Mouse (Mus musculus) heart, embryonic 11.5 days (tissue): ENCODE results near the gene Ptchd4. TPM values are rescaled to one million over a fixed set of nuclear protein-coding genes. Genes with fewer than 3 reads are reported as not detected.

Experiments used
- ATAC-seq: fragments of 200-750 bp; cut with Nextera tagmentation; replicated peaks from 2 replicates; pipeline ENCODE4 v1.8.0; 2017; ENCODE audit warnings: moderate library complexity; ENCODE audit not compliant: insufficient number of reproducible peaks, low FRiP score, low TSS enrichment
- H3K27ac ChIP-seq: fragments of 300-500 bp; sonication (generic); 2 replicates; pipeline ENCODE4 v1.5.1; 2014; ENCODE audit warnings: mild to moderate bottlenecking, low read depth, low read length
- H3K27me3 ChIP-seq: fragments of 300-500 bp; sonication (generic); 2 replicates; pipeline ENCODE4 v1.6.1; 2014; ENCODE audit warnings: mild to moderate bottlenecking, low read length, mixed read lengths; ENCODE audit not compliant: control insufficient read depth, insufficient read depth
- H3K36me3 ChIP-seq: fragments of 300-500 bp; sonication (generic); 2 replicates; pipeline ENCODE4 v1.6.1; 2014; ENCODE audit warnings: mild to moderate bottlenecking, low read length, moderate library complexity, mixed read lengths; ENCODE audit not compliant: control insufficient read depth, insufficient read depth
- H3K4me1 ChIP-seq: fragments of 300-500 bp; sonication (generic); 2 replicates; pipeline ENCODE4 v1.6.1; 2014; ENCODE audit warnings: low read length; ENCODE audit not compliant: control insufficient read depth, insufficient read depth
- H3K4me2 ChIP-seq: fragments of 300-500 bp; sonication (generic); 2 replicates; pipeline ENCODE4 v1.6.1; 2014; ENCODE audit warnings: mild to moderate bottlenecking, moderate library complexity
- H3K4me3 ChIP-seq: fragments of 300-500 bp; sonication (generic); 2 replicates; pipeline ENCODE4 v1.5.1; 2014; ENCODE audit warnings: low read depth, low read length
- H3K9ac ChIP-seq: fragments of 300-500 bp; sonication (generic); 2 replicates; pipeline ENCODE4 v1.6.1; 2014; ENCODE audit warnings: mild to moderate bottlenecking, low read depth, low read length, moderate library complexity
- H3K9me3 ChIP-seq: fragments of 300-500 bp; sonication (generic); replicated peaks from 2 replicates; pipeline ENCODE4 v1.6.1; 2016; ENCODE audit warnings: low read length; ENCODE audit not compliant: control insufficient read depth
- WGBS: fragments of 180-500 bp; shearing (Covaris S2); extraction: QIAGEN DNeasy Blood & Tissue Kit; methylation state at CpG from one replicate; pipeline ENCODE4 v1.1.7; 2014; ENCODE audit not compliant: insufficient replicate concordance; 5-methylcytosine and 5-hydroxymethylcytosine counted together
- polyA plus RNA-seq: library from polyadenylated mRNA; unstranded; fragments of >200 nt; fragmentation: Nextera tagmentation; extraction: Ambion mirVana; gene quantifications from 2 replicates; pipeline ENCODE4 v1.2.1, GENCODE M21; 2014

Ptchd4 gene
- polyA plus RNA-seq, 1 experiment from 2014 or later = 0.13 TPM

GRCm38 (mm10) chr17:42303062-42303577, 12.6 kb upstream of the Ptchd4 start:
- Histone ChIP-seq H3K27ac (no peak overlapping the region), H3K27me3 (no peaks in the 10 kb centered on the region), H3K9me3 (no peaks in the 10 kb centered on the region), H3K4me2 (no peak overlapping the region), H3K4me3 (no peak overlapping the region), H3K4me1 (no peaks in the 10 kb centered on the region), H3K9ac (no peak overlapping the region), H3K36me3 (no peaks in the 10 kb centered on the region)
- 58% methylated on average over 4 of the region's 4 CpGs for WGBS
- no peak for ATAC-seq

GRCm38 (mm10) chr17:42304262-42304661, 11.5 kb upstream of the Ptchd4 start:
- H3K27me3 ChIP-seq = no peaks in the 10 kb centered on the region

GRCm38 (mm10) chr17:42307001-42307400, 8.7 kb upstream of the Ptchd4 start:
- 74% methylated on average over 1 of the region's 1 CpGs for WGBS

More at GRCm38 (mm10) chr17:42304262-42304661, 11.5 kb upstream of the Ptchd4 start:
- H3K4me2 ChIP-seq = no peak overlapping the region
- WGBS = 63% methylated on average over 4 of the region's 4 CpGs
- H3K27ac ChIP-seq = no peak overlapping the region
- H3K4me1 ChIP-seq = no peaks in the 10 kb centered on the region
- no peaks in the 10 kb centered on the region for H3K9me3 ChIP-seq
- H3K36me3 ChIP-seq = no peaks in the 10 kb centered on the region
- no peak for ATAC-seq
- no peak overlapping the region for H3K9ac ChIP-seq
- no peak overlapping the region for H3K4me3 ChIP-seq

GRCm38 (mm10) chr17:42310136-42310535, 5.6 kb upstream of the Ptchd4 start:
- no peak for ATAC-seq

More at GRCm38 (mm10) chr17:42307001-42307400, 8.7 kb upstream of the Ptchd4 start:
- Histone ChIP-seq H3K4me2 (no peak overlapping the region), H3K9me3 (no peaks in the 10 kb centered on the region), H3K4me3 (no peak overlapping the region), H3K27ac (no peak overlapping the region), H3K27me3 (no peaks in the 10 kb centered on the region), H3K36me3 (no peaks in the 10 kb centered on the region), H3K9ac (no peak overlapping the region), H3K4me1 (no peaks in the 10 kb centered on the region)
- no peak for ATAC-seq

GRCm38 (mm10) chr17:42316612-42316982, 850 bp downstream of the Ptchd4 start:
- WGBS = 1% methylated on average over 22 of the region's 22 CpGs
- Histone ChIP-seq H3K9me3 (no peaks in the 10 kb centered on the region), H3K9ac (no peak overlapping the region), H3K4me2 (peak overlapping the region; percentile 96), H3K36me3 (no peaks in the 10 kb centered on the region), H3K27ac (no peak overlapping the region), H3K4me1 (no peaks in the 10 kb centered on the region), H3K27me3 (peaks cover 16% of the 10 kb centered on the region), H3K4me3 (peak overlapping the region; percentile 59)
- ATAC-seq = no peak; the same call in 1 of the 2 replicates

More at GRCm38 (mm10) chr17:42310136-42310535, 5.6 kb upstream of the Ptchd4 start:
- no peak overlapping the region for H3K4me3 ChIP-seq
- no peaks in the 10 kb centered on the region for H3K36me3 ChIP-seq
- H3K27me3 ChIP-seq = no peaks in the 10 kb centered on the region
- H3K9ac ChIP-seq = no peak overlapping the region
- no peak overlapping the region for H3K4me2 ChIP-seq
- no peaks in the 10 kb centered on the region for H3K9me3 ChIP-seq
- H3K4me1 ChIP-seq = no peaks in the 10 kb centered on the region
- no peak overlapping the region for H3K27ac ChIP-seq

- Histone ChIP-seq H3K27ac (no peak overlapping the region), H3K27me3 (no peaks in the 10 kb centered on the region), H3K36me3 (no peaks in the 10 kb centered on the region), H3K9me3 (no peaks in the 10 kb centered on the region), H3K4me1 (no peaks in the 10 kb centered on the region), H3K4me3 (no peak overlapping the region), H3K9ac (no peak overlapping the region), H3K4me2 (no peak overlapping the region)
- no peak for ATAC-seq
Measured at GRCm38 (mm10) chr17:42335787-42336186, 20.0 kb downstream of the Ptchd4 start.

- no peak overlapping the region for H3K9ac ChIP-seq
- no peaks in the 10 kb centered on the region for H3K36me3 ChIP-seq
- H3K4me1 ChIP-seq = no peaks in the 10 kb centered on the region
- H3K9me3 ChIP-seq = no peaks in the 10 kb centered on the region
- 79% methylated on average over 6 of the region's 6 CpGs for WGBS
- H3K27ac ChIP-seq = no peak overlapping the region
- ATAC-seq = no peak
- no peaks in the 10 kb centered on the region for H3K27me3 ChIP-seq
- H3K4me3 ChIP-seq = no peak overlapping the region
- no peak overlapping the region for H3K4me2 ChIP-seq
Measured at GRCm38 (mm10) chr17:42336571-42336970, 20.8 kb downstream of the Ptchd4 start.

GRCm38 (mm10) chr17:42346027-42346426, 30.3 kb downstream of the Ptchd4 start:
- Histone ChIP-seq H3K27me3 (no peaks in the 10 kb centered on the region), H3K27ac (no peak overlapping the region), H3K9ac (no peak overlapping the region), H3K4me2 (no peak overlapping the region), H3K9me3 (no peaks in the 10 kb centered on the region), H3K4me3 (no peak overlapping the region), H3K4me1 (no peaks in the 10 kb centered on the region), H3K36me3 (no peaks in the 10 kb centered on the region)
- ATAC-seq = no peak

- no peak overlapping the region for H3K4me2 ChIP-seq
- WGBS = 57% methylated on average over 1 of the region's 1 CpGs
Measured at GRCm38 (mm10) chr17:42358481-42358880, 42.7 kb downstream of the Ptchd4 start.

More at GRCm38 (mm10) chr17:42358481-42358880, 42.7 kb downstream of the Ptchd4 start:
- no peaks in the 10 kb centered on the region for H3K27me3 ChIP-seq
- no peak for ATAC-seq
- H3K4me1 ChIP-seq = no peaks in the 10 kb centered on the region
- H3K9me3 ChIP-seq = no peaks in the 10 kb centered on the region
- H3K4me3 ChIP-seq = no peak overlapping the region
- H3K27ac ChIP-seq = no peak overlapping the region
- no peaks in the 10 kb centered on the region for H3K36me3 ChIP-seq
- H3K9ac ChIP-seq = no peak overlapping the region
